Mouse (Mus musculus) ES-Bruce4 (cell line): ENCODE data around the gene Hnrnph1.

ENCODE experiments used
- CTCF ChIP-seq: IDR thresholded peaks from one replicate; pipeline ENCODE4 v1.8.1; 2011; ENCODE audit warnings: low read depth, low read length
- EP300 ChIP-seq: IDR thresholded peaks from 2 replicates; pipeline ENCODE4 v1.6.1; 2011; ENCODE audit warnings: low read depth, low read length; ENCODE audit not compliant: insufficient read depth
- POLR2A ChIP-seq: IDR thresholded peaks from one replicate; pipeline ENCODE4 v1.8.1; 2011; ENCODE audit warnings: low read length; ENCODE audit not compliant: insufficient read depth

- no peak for TF ChIP-seq CTCF
- no peak for TF ChIP-seq POLR2A
- TF ChIP-seq EP300 = no peak
These were observed 2.3 kb upstream of the Hnrnph1 start for GRCm38 (mm10) chr11:50374286-50375015.
